Mouse (Mus musculus) megakaryocyte-erythroid progenitor cell, adult 5-6 weeks (primary cell): ENCODE measurements around the gene Nrxn3. TPM values are rescaled to one million over a fixed set of nuclear protein-coding genes. Genes with fewer than 3 reads are reported as not detected.

ENCODE experiments used
- ATAC-seq: replicated peaks from 2 replicates; pipeline ENCODE4 v1.8.0; 2016; ENCODE audit warnings: mild to moderate bottlenecking, inconsistent platforms; ENCODE audit not compliant: severe bottlenecking, poor library complexity, low FRiP score, low TSS enrichment
- total RNA-seq, 2 experiments: library from RNA; stranded (forward) in 1 of 2; stranded (reverse) in 1 of 2; fragments of 200-1000, 215-1000 nt in 1 of 2; fragments of >200 nt in 1 of 2; fragmentation: Nextera tagmentation in 1 of 2; gene quantifications; 2 replicates each; pipeline ENCODE4 v1.2.3; 2014 to 2017

Nrxn3 gene
- total RNA-seq, 2 experiments from 2014 or later: not detected

DNA sequence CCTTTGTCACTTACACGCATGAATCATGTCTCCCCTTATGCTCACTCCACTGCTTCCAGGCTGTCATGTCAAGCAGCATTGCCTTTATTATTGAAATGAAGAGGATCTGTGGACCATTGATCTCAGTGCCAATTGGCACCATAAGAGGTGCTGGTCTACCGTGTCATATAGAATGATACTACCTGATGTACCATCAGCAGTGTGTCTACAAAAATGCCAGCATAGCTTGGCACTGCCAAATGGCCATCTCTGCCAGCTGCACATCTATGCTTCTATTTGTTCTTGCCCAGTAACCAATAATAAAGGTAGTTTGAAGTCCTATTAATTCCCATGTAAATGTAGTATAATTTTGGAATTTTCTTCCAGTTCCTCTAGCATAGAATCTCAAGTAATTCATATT is 1340.8 kb downstream of the Nrxn3 start:
- ATAC-seq: no peak

DNA sequence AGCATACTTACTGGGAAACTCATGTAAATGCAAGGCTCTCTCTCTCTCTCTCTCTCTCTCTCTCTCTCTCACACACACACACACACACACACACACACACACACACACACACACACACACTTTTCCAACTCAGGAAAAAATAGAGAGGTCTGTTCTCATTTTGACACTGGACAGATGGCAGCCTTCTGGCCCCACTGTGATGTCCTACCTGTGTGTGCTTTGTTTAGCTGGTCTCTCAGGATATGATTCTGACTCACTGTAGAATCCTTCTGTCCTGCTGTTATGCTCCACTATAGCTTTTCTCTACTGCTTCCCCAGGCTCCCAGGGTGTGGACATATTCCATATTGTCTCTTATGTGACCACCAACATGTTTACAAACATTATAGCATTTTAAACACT is 1363.2 kb downstream of the Nrxn3 start:
- ATAC-seq: no peak

GRCm38 (mm10) chr12:90095754-90096153 is 1373.1 kb downstream of the Nrxn3 start:
- no peak for ATAC-seq

GRCm38 (mm10) chr12:90113351-90113791 is 1390.7 kb downstream of the Nrxn3 start:
- ATAC-seq: no peak

GRCm38 (mm10) chr12:90131927-90132869 is 1409.5 kb downstream of the Nrxn3 start:
- no peak for ATAC-seq

GRCm38 (mm10) chr12:90142011-90142410 is 1419.3 kb downstream of the Nrxn3 start:
- no peak for ATAC-seq

DNA sequence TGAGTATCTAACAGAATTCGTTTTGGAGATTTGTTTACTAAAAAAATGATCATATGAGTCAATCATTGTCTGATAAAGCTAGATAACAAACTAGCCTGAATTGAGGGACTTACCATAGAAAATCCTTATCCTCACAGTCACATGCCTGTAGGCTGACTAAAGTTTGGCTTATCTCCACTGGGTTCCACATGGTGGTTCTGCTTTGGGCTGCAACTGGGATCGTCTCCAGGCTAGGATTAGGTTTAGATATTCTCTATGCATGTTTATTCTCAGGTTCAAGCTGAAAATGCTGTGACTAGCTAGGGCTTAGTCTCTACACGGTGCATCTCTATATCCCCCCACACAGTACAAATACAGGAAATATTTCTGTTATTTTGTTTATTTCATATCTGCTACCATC is 1421.6 kb downstream of the Nrxn3 start:
- no peak for ATAC-seq

GRCm38 (mm10) chr12:90158131-90158772 is 1435.6 kb downstream of the Nrxn3 start:
- ATAC-seq: no peak

DNA sequence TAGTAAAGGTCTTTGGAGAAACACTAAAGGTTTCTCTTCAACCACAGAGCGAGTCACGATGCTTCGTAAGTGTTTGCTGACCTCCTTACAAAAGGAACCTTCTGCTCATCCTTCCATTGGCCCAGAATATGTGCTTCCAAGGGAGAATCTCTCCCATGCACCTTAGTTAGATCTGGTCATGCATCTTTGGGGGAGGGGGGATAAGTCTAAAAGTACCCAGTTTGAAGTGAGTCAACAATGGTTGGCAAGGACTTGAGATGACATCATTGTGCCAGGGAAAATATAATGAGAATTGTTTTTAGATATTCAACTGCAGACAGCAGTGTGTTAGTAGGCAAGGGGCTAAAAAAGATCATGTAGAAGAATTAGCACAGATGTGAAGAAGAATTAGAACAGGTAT is 1437.2 kb downstream of the Nrxn3 start:
- ATAC-seq: no peak

DNA sequence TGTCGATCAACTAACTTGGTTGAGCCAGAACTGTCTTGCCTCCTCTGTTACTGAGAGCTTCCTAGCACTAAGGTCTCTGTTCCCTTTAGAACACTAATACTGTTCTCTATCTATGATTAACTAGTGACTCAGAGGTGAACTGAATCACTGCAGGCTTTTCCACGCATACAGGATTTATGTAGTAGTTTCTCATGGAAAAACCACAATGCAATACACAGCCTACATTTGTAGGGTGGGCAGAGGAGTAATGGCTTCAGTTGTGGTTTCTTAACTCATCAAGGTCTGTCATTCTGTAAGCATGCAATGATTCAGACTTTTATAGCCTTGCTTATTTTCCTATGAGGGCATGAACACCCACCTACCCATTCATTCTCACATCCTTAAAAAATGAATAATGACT is 1443.4 kb downstream of the Nrxn3 start:
- ATAC-seq: no peak

GRCm38 (mm10) chr12:90181566-90181965 is 1458.9 kb downstream of the Nrxn3 start:
- ATAC-seq: no peak

DNA sequence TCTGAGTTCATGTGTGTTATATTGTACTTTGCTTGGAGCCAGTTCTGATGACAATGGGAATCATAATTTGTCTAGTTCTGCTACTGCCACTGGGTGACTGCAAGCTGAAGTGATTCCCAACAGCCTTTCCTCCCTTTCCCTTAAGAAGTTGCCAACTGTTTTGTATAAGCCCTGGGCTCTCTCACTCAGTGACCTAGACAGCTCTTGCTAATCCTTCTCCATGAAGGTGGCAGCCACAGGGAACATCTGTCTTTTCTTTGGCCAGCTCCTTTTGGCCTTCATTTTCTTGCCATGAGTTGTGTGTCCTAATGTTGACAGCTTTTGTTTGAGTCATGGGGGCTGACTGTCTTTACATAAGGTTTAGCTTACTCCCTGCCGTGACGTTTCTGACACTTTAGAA is 1460.3 kb downstream of the Nrxn3 start:
- ATAC-seq: no peak

GRCm38 (mm10) chr12:90196161-90196560 is 1473.5 kb downstream of the Nrxn3 start:
- no peak for ATAC-seq

GRCm38 (mm10) chr12:90197994-90198393 is 1475.3 kb downstream of the Nrxn3 start:
- no peak for ATAC-seq

- ATAC-seq: no peak
Measured at GRCm38 (mm10) chr12:90202501-90202900, 1479.8 kb downstream of the Nrxn3 start.

DNA sequence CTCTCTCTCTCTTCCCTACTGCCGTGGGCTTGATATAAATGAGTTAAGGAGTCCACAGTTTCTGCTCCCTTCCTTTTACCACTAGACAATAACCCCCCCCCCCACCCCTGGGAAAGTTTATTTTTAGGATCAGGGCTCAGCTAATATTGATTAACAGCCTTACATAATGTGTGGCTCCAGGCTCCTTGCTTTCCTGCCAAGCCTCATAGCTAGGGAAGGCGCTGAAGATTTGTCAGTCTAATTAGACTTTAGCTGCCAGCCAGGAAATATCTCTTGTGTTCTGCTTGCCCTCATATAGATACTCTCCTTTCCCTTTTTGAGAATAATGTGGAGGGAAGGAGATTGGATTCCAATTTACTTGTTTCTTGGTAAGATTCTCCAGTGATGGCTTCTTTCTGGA is 1488.7 kb downstream of the Nrxn3 start:
- ATAC-seq: no peak

DNA sequence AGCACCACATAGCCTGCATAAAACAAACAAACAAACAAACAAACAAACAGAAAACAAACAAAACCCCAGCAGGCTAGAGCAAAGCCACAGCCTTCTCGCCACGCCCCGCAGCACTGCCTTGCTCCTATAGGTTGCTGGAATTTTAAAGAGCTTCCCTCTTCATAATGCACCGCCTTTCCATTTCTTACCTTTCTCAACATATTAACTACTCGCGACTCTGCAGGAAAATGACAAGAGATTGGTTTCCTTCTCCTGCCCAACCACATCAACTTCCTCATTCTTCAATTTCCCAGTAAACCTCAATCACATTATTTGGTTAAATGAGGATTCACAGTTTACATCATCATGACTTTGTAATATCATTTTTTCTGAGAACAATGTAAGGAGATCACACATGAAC is 1494.4 kb downstream of the Nrxn3 start:
- no peak for ATAC-seq

DNA sequence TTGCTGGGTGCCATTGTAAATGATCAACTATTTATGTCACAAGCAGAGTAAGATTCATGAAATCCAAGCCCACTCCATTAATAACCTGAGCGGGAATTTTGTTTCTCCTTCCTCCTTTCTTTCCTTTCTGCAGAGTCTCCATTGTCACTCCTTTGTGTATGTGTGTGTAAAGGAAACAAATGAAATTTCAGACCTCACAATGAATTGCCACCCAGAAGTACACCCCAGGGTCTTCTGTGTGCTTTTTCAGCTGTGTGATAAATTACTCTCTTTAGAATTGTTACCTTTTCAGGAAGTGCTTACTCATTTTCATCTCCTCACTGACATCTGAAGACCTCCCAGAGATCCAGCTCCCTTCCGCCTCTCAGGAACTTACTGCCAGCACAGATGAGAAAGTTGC is 1506.4 kb downstream of the Nrxn3 start:
- no peak for ATAC-seq

DNA sequence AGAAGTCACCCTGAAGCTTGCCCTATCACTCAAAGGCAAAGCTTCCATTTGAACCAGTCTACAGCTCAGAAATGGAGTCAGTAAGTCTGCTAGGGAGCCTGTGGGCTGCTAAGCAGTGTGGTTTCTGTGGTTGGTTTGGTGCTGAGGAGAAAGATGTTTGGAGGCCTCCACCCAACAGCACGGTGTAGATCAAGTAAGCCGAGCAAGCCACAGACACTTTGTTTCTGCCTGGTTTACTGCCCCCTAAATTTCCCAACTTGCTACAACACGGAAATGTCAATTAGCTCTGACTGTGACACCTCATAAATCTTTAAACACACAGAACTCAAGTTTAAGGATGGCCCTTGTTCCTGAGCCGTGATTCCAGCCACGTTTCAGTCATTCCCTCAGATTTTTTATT is 1513.4 kb downstream of the Nrxn3 start:
- ATAC-seq: no peak

DNA sequence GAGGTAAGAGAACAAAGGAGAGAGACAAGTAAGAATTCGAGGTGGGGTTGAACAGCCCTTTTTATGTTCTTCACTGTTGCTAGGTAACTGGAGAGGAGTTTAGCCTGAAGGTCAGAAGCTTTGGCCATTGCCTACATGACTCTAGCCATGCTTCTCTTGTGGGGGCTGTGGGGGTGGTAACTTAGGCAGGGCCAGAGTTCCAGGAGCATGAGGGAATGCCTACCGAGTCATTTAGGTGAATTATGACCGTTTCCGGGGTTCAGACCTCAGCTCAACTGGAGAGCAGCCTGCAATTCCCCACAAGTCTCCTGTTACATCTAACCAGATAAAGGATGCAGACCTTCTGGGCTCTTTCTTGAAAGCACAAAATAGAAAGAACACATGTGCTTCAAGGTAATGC is 1537.6 kb downstream of the Nrxn3 start:
- no peak for ATAC-seq

DNA sequence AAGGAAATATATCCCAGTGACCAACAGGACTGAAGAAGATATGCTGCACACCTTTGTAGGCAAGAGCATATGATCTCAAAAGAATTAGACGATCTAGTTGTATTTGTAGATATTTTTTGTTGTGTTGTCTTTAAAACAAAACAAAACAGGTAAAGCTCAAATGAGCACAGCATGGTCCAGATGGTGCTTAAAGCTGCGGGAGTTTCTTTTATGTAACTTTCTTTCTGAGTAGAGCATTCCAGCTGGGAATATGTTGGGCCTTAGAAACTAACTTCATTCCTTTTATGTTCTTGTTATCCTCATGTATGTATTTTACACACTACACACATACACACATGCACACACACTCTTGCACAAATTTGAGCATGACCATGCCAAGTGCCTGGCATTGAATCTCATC is 1545.4 kb downstream of the Nrxn3 start:
- ATAC-seq: no peak
